Mouse (Mus musculus) megakaryocyte progenitor cell, adult 5-6 weeks (primary cell): ENCODE results near the gene Psapl1. TPM values are rescaled to one million over a fixed set of nuclear protein-coding genes. Genes with fewer than 3 reads are reported as not detected.

Source experiments
- ATAC-seq: replicated peaks from 2 replicates; pipeline ENCODE4 v1.8.0; 2016; ENCODE audit warnings: mild to moderate bottlenecking, moderate TSS enrichment, inconsistent platforms; ENCODE audit not compliant: poor library complexity
- total RNA-seq, 2 experiments: library from RNA; stranded (forward) in 1 of 2; stranded (reverse) in 1 of 2; fragments of 157-497, 149-512 nt in 1 of 2; fragments of 200-1000 nt in 1 of 2; gene quantifications; 2 replicates each; pipeline versions ENCODE4 v1.2.3 to v1.2.4; 2015 to 2017

The Psapl1 gene
- total RNA-seq (2015) (not detected in 2 replicates), total RNA-seq (2017) (not detected in 2 replicates)

- no peak for ATAC-seq
Observed at GRCm38 (mm10) chr5:36203916-36204315, at the start of gene Psapl1. Gene Psapl1 (plus strand): TSS chr5:36204021.

- no peak for ATAC-seq
Observed at GRCm38 (mm10) chr5:36154879-36155485, 48.8 kb upstream of the Psapl1 start.

DNA sequence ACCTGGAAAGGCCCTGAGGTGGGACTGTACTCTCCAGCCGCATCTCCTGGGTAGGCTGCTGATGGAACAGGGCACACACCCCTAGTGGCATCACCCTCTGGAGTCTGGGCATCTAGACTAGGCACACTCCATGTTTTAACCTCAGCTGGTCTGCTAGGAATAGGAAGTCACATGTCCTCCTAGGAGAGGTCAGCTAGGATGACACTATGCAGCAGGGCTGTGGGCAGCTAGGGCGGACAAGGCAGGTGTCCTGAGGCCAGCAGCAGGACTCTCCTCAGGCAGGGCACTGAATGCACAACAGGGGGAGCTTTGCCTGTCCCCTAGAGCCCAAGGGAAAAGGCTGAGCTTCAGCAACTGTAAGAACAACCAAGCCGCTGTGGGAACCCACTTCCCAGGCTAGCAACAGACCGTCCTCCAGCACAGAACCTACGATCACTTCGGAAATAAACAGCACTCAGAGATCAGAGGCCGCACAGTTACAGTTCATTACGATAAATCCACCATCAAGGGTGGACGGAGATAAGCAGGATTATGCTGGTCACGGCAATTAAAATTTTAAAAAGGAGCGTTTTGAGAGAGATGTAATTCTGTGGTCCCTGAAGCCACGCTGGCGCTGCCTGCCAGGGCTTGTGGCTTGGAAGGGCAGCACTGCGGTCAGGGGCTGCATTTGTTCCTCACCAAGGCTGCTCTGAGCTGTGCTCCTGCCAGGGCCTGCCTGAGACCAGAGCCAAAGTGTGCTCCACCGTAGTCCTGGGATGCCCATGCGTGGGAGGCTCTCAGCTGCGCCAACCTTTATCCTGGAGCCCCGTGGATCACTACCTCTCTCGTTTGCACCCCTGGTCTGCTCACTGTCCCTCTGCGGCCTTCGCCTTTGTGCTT lies 38.2 kb upstream of the Psapl1 start:
- no peak for ATAC-seq

DNA sequence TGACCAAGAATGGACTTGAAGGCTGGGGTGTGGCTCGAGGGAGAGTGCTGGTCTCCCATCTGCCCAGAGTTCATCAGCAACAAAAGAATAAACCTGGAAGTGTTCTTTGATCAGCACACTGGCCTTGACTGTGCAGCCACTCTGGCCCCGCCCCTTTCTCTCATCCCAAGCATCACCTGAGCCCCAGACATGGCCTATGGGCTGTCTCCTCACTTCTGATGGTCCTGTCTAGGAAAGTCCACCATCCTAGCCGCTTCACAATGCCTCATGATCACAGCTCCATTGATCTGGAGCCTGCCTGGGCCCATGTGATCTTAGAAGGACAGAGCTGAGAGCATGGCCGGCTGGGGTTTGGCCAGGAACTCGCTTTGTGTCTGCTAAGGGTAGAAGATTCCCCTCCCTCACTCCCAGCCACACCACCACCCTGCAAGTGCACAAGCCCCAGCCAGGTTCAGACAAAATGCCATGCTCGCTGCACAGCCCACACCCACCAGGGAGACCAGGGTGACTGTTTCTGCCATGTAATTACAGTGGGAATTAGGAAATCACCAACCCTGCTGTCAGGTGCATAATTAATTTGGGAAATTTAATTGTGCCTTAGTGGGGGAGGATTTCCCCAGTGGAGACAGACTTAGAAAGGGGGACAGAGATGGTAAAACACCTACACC lies 37.3 kb upstream of the Psapl1 start:
- no peak for ATAC-seq

- no peak for ATAC-seq
Observed at GRCm38 (mm10) chr5:36168963-36169650, 34.7 kb upstream of the Psapl1 start.

DNA sequence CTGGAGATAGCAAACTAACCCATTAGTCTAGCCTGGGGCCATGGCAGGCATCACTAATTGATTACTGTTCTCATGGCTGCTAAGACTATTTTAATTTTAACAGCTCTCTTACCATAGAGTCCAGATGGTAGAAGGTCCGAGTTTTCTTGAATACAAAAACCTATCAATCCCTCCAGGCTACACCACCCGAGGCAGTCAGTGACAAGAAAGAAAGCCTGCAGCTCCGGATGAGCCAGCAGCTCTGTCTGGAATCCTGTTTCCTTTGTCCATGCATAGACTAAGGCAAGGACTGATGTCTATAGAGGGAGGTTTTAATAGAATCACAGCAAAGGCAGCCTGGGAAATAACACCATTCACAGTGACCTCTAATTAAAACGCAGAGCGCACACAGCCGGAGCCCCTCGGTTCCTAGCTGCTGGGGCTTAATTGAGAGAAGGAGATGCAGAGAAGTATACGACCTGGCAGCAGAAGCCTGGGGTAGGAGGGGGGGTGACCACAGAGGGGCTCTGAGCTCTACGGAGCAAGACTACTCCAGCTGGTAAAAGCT lies 29.2 kb upstream of the Psapl1 start:
- ATAC-seq: no peak

- ATAC-seq: no peak
Observed at GRCm38 (mm10) chr5:36176409-36176808, 27.4 kb upstream of the Psapl1 start.

GRCm38 (mm10) chr5:36176873-36177272 lies 26.9 kb upstream of the Psapl1 start:
- no peak for ATAC-seq

- ATAC-seq: no peak
Observed at GRCm38 (mm10) chr5:36178215-36178614, 25.6 kb upstream of the Psapl1 start.

DNA sequence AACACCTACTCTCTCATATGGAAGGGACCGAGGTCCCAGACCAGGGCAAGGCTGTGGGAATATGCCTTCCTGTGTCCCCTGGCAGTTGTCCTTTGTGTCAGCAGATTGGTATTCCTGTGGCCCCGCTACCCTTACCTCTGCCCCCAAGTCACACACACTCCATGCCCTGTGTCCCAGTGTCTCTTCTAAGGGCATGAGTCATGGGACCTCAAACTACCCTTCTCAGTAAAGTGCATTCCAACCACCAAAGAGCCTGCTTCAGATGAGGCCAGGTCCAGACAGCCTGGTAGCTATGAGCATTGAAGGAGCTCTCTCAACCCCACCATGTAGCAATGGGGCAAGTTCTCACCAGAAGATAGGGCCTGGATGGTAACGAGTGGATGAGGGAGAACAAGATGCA lies 25.0 kb upstream of the Psapl1 start:
- no peak for ATAC-seq

DNA sequence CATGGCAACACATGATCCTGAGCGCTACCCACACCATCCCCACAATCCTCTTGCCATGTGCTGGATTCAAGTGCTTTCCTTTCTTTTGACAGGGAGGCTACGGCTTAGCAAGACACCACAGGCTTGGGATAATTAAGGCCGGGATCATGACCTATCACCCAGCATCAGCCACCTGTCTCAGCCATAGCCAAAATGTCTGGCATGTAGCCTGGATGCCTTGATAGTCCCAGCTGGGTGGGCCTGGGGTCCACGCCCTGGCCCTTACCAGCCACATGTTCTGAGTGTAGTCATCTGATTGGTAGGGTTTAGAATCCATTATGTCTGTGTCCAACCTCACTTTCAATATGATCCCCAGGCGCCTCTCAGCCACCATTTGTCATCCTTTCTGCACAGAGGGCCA lies 24.1 kb upstream of the Psapl1 start:
- no peak for ATAC-seq

GRCm38 (mm10) chr5:36182326-36182725 lies 21.5 kb upstream of the Psapl1 start:
- ATAC-seq: no peak

- ATAC-seq: no peak
Observed at GRCm38 (mm10) chr5:36186294-36187053, 17.3 kb upstream of the Psapl1 start.

DNA sequence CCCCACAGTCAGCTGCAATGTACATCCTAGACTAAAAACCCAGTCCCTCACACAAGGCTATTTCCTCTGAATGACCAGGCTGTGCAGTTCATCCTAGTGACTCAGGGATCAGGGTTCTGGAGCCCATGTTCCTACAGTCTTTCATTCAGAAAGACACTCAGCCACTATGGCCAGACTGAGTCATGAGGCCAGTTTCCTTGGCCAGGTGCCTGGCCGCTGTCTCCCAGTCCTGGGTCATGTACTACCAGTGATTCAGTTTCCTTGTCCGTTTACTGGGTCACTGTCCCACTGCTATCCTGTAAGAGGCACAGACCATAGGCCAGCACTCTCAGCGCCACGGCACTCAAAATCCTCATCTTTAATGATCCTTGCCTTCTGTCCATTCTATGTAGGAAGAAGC lies 15.5 kb upstream of the Psapl1 start:
- ATAC-seq: no peak

- ATAC-seq: no peak
Observed at GRCm38 (mm10) chr5:36191285-36191684, 12.5 kb upstream of the Psapl1 start.

- no peak for ATAC-seq
Observed at GRCm38 (mm10) chr5:36191876-36192275, 11.9 kb upstream of the Psapl1 start.

DNA sequence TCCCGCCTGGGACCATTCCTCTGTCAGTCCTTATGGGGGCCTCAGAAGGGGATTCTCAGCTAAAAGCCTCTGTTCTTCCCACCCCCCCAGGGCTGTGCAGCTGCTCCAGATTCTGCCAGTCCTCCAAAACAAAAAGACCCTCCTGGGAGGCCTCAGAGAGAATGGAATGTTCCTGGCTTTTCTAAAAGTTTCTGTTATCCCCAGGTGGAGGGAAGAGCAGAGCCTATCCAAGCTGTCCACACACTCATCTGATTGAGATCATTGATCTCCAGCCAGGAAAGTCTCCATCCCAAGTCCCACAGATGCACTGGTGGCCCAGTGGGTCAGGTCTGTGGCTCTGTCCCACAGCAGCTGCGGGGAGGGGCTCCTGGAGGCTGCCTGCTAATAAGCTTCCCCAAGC lies 11.1 kb upstream of the Psapl1 start:
- no peak for ATAC-seq

DNA sequence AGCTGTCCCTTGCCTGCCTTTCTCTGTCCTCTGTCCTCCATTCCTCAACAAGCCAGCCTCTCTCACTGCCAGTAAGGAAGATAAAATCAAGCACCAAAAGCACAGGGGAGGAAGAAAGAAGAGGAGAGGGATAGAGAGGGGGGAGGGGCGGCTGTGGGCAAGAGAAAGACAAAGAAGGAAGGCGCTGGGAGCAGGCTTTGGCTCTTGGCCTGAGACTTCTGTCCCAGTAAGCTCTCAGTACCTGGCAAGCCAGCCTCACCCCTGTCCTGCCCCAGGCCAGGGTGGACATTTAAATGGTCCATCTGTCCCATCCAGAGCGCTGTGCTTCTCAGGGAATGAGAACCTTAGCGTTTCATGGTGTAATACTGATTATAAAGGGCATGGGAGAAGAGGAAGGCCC lies 9.2 kb upstream of the Psapl1 start:
- ATAC-seq: no peak

DNA sequence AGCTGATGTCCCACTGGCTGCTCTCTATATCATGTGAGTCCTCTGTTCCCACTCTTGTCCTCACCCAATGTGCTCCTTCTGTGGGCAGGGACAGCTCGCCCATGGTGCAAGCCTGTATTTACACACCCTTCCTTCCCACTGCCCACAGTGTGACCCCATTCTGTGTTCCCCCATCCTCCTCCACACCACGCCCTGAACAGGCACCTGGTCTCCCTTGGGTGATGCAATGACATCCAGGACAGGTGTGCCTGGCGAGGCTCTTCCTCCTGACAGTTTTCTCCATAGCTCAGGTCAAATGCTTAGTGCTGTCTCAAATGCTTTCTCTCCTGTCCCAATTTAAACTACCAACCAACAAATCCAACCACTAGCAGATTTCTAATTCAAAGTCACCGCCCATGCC lies 8.4 kb upstream of the Psapl1 start:
- no peak for ATAC-seq

GRCm38 (mm10) chr5:36199519-36199918 lies 4.3 kb upstream of the Psapl1 start:
- no peak for ATAC-seq
